Mouse (Mus musculus) CD4-positive, CD25-positive, alpha-beta regulatory T cell, adult 9 weeks (primary cell): ENCODE results near the gene 1700109H08Rik. TPM values are rescaled to one million over a fixed set of nuclear protein-coding genes. Genes with fewer than 3 reads are reported as not detected.

ENCODE experiments used
- polyA plus RNA-seq: library from polyadenylated mRNA; unstranded; fragments of 100-300 nt; shearing (Covaris generic); gene quantifications from one replicate; pipeline ENCODE4 v1.2.1, GENCODE M21; 2017

Gene 1700109H08Rik
- 10.3 TPM for polyA plus RNA-seq

GRCm38 (mm10) chr5:3571266-3571665 is at the start of gene 1700109H08Rik:
TSS of gene 1700109H08Rik (plus strand) at chr5:3571566.

DNA sequence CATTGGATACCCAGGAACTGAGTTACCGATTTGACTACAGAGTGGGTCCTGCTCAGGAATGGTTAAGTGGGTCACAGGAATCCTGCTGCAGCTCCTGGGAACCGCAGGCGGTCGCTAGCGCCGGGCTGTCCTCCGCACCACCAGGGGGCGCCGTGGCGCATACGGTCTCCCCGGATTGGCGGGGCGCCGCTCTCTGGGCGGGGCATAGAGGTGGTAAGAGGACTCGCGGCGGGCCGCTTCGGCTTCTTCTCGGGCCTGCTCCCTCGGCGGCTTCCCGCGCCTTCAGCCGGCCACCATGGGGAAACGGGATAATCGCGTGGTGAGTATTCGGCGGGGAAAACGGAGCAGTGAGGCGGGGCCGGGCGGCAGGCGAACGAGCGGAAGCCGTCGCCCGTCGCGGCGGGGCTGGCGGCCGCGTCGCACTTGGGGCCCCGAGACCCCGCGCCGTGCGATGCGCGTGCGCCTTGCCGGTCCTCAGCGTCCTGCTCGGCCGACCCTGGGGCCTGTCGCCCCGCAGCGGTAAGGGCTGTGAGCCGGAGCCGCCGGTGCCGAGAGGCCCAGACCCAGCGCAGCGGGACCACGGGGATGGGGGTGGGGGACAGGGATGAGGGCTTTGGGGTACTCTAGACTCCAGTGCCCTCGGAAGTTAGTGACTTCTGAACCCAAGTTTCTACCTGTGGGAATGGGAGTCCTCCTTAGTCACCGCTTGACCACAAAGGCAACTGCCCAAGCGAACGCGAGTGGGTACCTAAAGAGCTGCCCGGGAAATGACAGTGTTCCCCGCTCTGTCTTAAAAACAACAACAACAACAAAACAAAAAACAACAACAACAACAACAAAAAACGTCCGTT is 27.5 kb upstream of the 1700109H08Rik start, which contains the start of gene Fam133b:
TSS of gene Fam133b (plus strand) at position 205 of the 851 bp plus-strand sequence.

GRCm38 (mm10) chr5:3595693-3596398 is 24.5 kb downstream of the 1700109H08Rik start, which contains the start of gene Pex1:
TSS of gene Pex1 (plus strand) at chr5:3596066.

DNA sequence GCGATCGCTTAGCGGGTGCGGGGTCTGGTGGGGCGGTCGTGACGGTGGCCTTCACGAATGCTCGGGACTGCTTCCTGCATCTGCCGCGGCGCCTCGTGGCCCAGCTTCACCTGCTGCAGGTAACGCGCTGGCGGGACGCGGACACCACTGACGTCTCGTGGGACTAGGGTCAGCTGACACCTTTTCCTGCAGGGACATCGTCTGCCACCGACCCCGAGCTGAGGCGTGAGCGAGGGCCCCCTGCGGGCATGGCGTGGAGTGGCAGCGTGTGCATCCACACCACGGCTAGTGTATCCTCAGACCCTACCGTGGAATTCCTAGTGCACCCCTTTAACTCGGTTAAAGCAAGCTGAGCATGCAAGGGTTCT is 25.0 kb downstream of the 1700109H08Rik start, which contains the start of gene Rbm48:
TSS of gene Rbm48 (minus strand) at position 187 of the 368 bp plus-strand sequence.

Other genes with a start within 250 kb of the 1700109H08Rik start
- gene Cdk6, start 230.1 kb upstream of the 1700109H08Rik start, polyA plus RNA-seq, result 9.3 TPM
- 40.9 TPM for gene Fam133b, start 27.7 kb upstream of the 1700109H08Rik start, polyA plus RNA-seq
- 16.4 TPM for gene Pex1, start 24.5 kb downstream of the 1700109H08Rik start, polyA plus RNA-seq
- gene Rbm48, start 25.0 kb downstream of the 1700109H08Rik start, polyA plus RNA-seq, result 39.3 TPM
- gene Tmbim7, start 79.6 kb downstream of the 1700109H08Rik start, polyA plus RNA-seq, result not detected
- gene Gatad1, start 85.6 kb downstream of the 1700109H08Rik start, polyA plus RNA-seq, result 7.2 TPM
- 8.6 TPM for gene Ankib1, start 231.4 kb downstream of the 1700109H08Rik start, polyA plus RNA-seq
- gene Krit1, start 231.6 kb downstream of the 1700109H08Rik start, polyA plus RNA-seq, result 96.1 TPM